Mouse (Mus musculus): ENCODE measurements around the gene Mical2.

The Mical2 gene

GRCm38 (mm10) chr7:112275093-112275492 is 49.4 kb downstream of the Mical2 start:
- no peak for DNase-seq (ENCODE audit: low read depth)

DNA sequence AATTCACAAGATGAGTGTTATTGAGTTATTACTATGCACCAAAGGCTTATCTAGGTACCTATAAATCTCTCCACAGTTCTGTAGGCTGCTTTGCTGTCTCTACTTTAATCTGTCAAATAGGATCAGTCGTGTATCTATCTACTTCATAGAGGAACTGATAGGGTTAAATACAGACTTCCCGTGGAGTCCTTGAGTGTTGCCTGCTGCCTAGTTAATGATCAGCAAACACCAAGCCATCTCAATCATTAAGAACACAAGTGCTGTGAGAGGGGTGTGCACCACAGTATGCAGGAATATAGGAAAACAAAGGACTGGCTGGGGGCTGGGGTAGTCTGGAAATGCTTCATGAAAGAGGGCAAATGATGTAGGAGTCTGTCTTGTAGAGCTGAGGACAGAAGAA is 50.2 kb downstream of the Mical2 start:
- no peak for DNase-seq (ENCODE audit: low read depth)

DNA sequence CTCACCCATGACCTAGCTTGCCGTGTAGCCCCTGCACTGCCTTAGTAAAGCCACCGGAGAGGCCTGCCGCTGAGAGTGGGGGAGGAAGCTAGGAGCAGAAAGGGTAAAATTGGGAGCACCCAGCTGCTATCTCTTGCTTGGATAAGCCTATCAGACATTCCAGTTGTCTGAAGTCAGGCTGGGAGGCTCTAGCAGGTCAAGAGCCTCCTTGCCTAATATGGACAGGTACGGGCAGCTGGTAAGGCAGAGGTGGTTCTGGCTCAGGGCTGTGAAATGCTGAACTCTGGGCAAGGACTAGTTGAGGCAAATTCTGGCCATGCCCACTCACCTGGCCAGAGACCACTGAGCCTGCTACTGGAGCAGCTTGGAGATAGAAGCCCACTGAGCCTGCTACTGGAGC is 51.2 kb downstream of the Mical2 start:
- no peak for DNase-seq (ENCODE audit: low read depth)

DNA sequence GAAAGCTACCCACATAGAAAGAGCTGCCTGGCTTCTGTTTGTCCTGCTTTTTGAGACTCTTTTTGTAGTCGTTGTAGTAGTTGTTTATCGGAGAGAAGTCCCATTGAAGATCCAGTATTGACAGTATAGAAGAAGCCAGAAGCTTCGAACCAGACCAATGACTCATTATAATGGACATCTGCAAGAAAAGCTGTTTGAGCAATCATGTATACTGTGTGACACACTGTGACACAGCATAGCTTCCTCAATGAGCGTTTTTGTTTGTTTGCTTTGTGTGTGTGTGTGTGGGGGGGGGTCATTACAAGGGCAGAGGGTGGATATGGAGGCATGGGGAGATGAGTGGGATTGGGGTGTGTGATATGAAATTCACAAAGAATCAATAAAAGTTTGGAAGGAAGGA is 53.0 kb downstream of the Mical2 start:
- DNase-seq (ENCODE audit: low read depth), result no peak

- DNase-seq (ENCODE audit: low read depth), result no peak
These were observed 54.8 kb downstream of the Mical2 start for GRCm38 (mm10) chr7:112280474-112280873.

DNA sequence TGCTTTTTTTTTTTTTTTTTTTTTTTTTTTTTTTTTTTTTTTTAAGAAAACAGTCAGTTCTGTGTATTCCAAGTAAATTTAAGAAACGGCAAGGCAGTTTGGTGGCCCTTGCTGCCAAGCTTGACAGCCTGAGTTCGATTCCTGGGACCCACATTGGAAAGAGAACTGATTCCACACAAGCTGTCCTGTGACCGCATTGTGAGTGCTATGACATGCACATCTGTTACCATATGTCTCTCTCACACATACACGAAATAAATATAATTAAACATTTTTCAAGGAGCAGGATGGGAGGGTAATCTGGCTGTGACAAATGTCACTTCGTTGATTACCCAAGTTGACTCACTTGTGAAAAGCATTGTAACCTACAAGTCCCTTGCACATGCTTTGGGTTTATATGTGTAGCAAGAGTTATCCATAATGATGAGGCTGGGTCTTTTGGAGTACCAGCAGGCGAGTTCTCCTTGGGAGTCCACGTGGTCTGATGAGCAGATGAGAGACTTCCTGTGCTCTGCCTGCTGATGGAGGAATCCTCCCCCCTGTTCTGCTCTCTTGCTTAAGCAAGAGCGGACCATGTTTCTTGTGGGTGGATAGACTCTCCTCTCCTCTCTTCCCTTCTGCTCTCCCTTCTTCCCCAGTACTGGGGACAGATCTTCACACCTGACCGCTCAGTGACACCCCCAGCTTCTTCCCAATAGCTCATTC is 58.1 kb downstream of the Mical2 start:
- no peak for DNase-seq (ENCODE audit: low read depth)

DNA sequence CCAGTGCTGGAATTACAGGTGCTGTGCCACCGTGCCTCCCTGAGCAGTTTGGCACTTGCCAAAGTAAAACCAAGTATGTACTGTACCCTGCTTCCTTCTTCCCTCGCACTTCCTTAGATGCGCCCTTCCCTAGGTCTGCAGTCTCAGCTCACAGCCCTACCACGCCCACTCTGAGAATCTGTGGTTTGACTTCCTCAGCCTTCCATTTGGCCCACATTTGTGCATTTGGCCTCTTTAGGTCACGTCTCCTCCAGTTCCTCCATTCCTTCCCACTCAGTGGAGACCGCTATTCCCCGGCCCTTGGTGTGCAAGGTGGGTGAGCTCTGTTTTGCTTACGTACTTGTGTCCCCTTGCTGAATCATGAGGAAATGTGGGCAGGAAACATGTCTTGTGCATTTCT is 59.9 kb downstream of the Mical2 start:
- no peak for DNase-seq (ENCODE audit: low read depth)

DNA sequence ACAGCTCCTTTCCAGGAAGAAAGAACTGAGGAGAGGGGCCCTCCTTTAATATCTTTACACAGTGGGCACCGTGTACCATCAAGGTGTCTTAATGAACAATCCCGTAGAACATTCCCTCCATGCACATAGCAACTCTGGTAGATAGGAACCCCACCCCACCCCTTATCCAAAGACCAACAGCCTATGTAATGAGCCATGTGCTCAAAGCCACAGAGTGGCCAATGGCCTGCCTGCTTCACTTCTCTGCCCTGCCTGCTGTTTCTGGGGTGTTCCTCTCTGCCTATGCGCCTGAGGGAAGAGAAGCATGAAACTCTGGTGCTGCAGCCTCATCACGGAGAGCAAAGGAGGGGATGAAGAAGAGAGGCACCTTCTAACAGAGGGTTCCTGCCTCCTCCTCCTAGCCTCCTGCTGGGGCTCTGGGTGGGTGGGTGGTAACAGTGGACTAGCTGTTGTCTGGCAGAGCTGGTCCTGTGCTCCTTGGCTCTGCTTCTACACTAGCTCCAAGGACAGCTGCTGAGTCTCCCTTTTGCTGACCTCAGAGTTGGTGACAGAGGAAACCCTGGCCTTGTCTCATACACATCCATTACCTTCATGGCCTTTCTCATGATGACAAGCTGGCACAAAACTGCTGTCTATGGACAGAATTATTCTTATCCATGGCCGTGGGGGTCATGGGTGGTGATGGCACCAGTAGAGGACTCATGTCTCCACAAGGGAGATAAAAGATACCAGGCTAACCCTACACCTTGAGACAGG is 62.9 kb downstream of the Mical2 start:
- no peak for DNase-seq (ENCODE audit: low read depth)

GRCm38 (mm10) chr7:112289514-112289913 is 63.9 kb downstream of the Mical2 start:
- DNase-seq (ENCODE audit: low read depth), result no peak

DNA sequence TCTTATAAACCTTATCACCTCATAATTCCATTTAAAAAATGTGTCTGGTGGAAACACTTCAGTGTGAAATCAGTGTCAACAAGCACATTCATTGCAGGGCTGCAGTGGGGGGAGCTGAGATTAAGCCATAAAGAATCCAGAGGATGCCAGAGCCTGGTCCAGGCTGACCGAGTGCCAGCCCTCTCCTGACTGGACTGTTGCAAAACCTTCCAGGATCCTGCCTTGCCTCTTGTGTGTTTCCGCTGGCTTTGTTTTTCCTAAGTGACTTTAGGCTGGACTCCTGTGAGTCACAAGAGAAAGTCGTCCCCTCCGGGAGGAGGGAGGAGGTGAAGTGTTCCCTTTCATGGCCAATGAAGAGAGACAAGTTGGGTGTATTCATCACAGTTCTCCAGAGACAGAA is 64.3 kb downstream of the Mical2 start:
- DNase-seq (ENCODE audit: low read depth), result no peak

DNA sequence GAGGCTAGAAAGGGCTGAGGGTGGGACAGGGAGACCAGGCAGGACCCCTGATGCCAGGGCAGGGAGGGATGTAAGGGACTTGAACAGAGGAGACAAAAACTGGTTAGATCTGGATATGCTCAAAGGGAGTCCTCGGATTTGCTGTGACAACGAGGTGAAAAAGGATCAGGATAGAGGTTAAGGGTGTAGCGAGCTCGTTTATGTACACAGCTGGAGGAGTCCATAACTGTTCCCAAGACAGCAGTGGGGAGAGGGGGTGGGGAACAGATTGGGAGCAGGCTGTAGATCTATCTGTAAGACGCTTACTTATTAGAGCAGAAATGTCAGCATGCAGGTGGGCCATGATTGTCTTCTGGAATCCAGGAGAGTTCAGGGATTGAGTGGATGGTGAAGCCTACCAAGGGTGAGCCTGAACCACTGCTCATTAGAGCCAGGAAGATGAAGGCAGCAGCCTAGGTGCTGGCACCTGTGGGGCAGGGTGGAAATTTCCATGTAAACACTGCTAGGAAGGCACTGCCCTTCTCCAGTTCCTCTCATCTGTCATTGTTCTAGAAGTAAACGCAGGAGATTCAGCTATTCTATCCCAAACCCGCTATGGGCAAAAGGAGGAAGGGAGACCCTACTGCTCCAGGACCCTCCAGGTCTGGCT is 67.9 kb downstream of the Mical2 start:
- no peak for DNase-seq (ENCODE audit: low read depth)

DNA sequence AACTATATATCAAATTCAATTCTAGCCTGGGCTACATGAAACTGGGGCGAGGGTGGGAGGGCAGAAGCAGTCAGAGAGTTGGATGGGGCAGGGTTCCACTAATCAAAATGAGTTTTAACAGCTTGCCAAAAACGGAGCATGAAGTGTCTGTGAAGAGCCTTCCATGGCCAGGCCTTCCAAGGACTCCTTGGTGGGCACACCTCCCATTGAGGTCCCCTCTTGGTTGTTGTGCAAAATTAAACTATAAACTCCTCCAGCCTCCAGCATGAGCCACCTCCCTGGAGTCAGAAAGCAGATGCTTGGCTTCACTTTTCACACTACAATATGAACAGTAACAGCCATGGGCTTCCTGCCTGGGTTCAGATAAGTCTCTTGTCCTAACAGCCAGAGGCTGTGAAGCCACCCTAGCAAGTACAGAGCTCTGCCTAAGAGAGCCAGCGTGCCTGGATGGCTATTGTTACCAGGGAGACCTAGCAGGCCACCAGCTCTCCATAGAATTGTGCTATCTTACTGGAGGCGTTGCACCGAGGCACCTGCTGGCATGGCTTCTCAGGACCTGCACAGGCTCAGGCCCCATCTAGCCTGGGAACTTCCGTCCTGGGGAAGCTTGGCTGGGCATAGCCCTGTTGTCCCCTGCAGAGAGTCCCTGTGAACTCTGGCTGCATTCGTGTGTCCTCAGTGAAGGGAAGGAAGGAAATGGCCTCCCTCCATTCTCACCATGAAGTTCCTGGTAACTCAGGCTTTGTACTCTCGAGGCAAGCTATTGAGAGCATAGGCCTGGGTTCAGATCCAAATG is 70.0 kb downstream of the Mical2 start:
- DNase-seq (ENCODE audit: low read depth), result no peak

GRCm38 (mm10) chr7:112298032-112298431 is 72.4 kb downstream of the Mical2 start:
- DNase-seq (ENCODE audit: low read depth), result no peak

- no peak for DNase-seq (ENCODE audit: low read depth)
These were observed 73.3 kb downstream of the Mical2 start for GRCm38 (mm10) chr7:112298871-112299422.

DNA sequence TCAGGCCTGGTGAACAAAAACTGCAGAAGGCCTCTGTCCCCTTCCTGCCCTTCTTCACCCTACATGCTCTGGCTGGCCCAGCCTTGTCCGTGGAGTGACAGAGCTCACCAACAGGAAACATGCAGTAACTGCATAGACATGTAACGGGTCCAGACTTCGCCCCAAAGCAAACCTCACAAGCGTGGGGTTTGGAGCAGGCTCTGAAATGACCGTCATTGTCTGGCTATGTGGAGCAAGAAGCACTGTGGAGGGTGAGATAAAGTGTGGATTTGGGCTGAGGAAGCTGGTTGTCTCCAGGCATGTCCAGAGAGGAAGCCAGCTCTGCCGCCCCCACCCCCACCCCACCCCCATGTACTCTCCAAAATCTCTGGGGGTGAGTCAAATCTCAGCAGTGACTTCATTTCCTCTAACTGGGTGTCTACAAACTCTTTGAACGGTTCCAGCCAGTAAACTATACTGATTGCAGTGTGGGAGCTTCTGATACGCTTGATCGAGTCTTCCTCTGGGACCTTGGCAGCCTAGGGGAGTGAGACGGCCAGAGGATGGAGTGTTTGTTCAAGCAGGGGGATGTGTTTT is 74.0 kb downstream of the Mical2 start:
- no peak for DNase-seq (ENCODE audit: low read depth)

- no peak for DNase-seq (ENCODE audit: low read depth)
These were observed 74.5 kb downstream of the Mical2 start for GRCm38 (mm10) chr7:112300141-112300540.

DNA sequence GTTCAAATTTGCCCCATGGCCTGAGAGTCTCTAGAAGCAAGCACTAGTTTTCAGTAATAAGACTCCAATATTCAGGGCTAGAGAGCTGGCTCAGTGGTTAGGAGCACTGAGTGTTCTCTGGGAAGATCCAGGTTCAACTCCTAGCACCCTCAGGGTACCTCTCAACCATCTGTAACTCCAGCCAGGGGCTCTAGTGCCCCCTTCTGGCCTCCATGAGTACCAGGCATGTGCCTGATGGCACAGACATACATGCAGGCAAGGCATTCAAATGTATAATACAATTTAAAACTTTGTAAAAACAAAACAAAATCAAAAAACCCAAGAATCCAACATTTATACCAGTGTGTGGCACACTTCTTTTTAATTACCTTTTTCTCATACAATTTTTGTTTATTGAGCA is 75.4 kb downstream of the Mical2 start:
- no peak for DNase-seq (ENCODE audit: low read depth)

DNA sequence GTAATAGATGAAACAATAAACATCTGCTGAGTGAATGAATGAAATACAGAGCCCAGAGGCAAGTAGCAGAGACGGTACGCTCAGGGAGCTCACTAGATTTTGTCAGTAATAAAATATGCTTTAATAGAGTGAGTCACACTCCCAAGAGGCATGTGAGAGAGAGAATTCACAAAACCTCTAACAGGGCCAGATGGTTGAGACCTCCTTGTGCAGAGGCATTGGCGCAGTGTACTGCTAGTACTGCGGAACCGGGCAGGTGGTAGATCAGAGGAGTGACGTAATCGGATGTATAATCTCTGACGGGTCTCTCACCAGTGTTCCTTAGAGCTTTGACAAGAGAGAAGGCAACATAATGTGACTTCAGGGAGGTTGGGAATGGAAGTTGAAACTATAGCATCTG is 78.7 kb downstream of the Mical2 start:
- DNase-seq (ENCODE audit: low read depth), result no peak

DNA sequence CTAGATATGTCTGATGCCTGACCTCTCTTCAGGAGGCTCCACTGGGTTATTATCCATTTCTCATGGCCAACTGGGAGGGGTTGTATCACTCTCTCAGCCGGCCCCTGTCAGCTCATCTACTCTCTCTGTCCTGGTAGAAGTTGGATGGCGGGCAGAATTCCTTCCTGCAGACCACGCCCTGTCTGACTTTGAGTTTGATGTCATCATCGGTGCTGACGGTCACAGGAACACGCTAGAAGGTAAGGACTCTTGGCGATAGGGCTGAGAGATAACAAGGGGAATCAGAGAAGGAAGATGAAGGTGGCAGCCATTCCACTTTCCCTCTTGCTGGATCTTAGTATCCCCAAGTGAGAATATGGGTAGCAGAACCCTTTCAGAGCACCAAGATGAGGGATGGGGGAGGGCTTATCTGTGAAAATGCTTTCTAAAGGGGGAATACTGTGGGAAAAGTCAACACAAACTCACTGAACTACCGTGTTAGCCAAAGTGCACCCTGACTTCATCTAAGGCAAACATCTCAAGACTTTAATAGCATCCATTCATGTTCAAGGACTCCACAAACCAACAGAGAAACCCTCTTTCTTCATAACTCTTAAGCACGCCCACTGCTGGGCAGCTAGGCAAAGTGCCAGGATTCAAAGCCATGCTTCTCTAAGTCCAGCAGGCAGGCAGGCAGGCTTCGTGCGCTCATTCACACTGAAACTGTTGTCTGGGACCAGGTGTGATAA is 83.8 kb downstream of the Mical2 start:
- no peak for DNase-seq (ENCODE audit: low read depth)

DNA sequence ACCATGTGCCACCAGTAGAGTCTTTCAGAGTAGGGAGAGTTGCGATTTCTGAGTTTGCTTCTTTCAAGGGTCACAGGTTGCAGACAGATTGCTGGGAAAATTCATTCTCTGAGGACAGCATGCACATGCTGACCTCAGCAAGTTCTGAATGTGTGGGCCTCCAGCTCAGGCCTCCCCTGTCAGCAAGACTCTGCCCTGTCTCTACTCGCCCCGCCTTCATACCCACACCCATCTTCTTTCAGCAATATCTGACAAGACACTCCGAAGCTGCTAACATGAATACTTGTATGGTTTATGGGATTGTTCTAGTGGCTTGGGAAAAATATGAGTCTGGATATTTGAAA is 84.3 kb downstream of the Mical2 start:
- DNase-seq (ENCODE audit: low read depth), result no peak

DNA sequence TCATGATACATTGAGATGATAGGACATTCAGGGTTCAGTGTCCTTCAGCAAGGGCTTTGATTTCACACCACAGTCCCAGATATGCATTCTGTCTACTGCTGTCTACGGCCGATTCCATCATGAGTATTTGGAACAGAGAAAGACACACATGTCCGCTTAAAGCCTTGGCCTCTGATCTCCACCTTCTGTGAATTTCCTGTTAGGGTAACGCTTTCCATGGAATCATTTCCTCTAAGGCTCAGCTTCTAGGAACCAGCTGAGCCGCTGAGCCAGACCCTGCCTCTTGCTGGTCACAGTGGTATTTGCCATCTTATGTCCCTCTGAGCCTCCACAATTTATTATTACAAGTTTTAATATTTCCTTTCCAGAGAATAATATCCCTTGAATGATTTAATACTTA is 87.6 kb downstream of the Mical2 start:
- DNase-seq (ENCODE audit: low read depth), result no peak
